8 mouse cellular contexts compared by ENCODE assay signal in the genomic region with DNA sequence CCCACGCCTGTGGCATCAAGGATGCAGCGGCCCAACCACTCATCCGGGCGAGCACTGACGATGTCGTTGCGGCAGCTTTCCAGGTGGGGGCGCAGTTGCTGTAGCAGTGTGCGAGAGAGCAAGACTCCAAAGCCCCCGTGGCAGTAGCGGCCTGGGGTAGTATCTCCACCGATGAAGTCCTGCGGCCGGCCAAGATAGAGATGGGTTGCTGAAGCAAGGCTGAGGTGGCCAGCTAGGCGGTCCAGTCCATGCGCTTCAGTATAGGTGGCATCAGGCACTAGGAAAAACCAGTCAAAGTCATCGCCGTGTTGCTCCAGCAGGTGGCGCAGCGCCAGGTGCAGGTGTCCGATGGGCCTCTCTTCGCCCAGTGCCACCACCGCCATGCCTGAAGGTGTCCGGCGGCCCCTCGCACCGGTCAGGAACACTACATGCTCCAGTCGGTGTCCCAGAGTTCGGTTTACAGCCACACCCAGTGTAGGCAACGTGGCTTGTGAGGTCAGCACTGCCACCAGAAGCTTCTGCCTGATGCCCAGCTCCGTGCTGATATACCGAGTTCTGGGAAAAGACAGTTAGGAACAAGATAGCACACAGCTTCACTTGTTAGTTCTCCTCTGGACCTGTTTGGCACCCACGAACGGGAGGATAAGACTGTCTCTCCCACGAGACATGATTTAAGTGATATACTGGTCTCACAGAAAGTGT. TPM values are rescaled to one million over a fixed set of nuclear protein-coding genes. Genes with fewer than 3 reads are reported as not detected.
A peak's percentile ranks its signal among the peaks of the same experiment; 100 is the strongest.
DNase-seq lines count a peak whose midpoint lies in the region; ATAC-seq and TF ChIP-seq lines count a peak whose summit lies in the region.

No protein-coding gene starts in this region.

- ATAC-seq in embryonic facial prominence, embryonic 13.5 days (ENCODE audit: insufficient number of reproducible peaks, insufficient read depth, low FRiP score, low TSS enrichment, low read depth) = no peak
- no peak for ATAC-seq in heart, embryonic 12.5 days (ENCODE audit: insufficient number of reproducible peaks, low FRiP score)
- ATAC-seq in kidney, postnatal 0 days (replicated peaks; ENCODE audit: low FRiP score, low read depth) = peak; percentile 3; the same call in 1 of the 2 replicates
- no peak for ATAC-seq in liver, embryonic 14.5 days (ENCODE audit: insufficient read depth)
- no peak for ATAC-seq in neural tube, embryonic 11.5 days (ENCODE audit: insufficient read depth, low FRiP score, low TSS enrichment)
- ATAC-seq in stomach, embryonic 15.5 days (ENCODE audit: insufficient read depth, low FRiP score, low read depth) = no peak

- no peak overlapping the region for H3K27ac ChIP-seq in embryonic facial prominence, embryonic 13.5 days
- no peak overlapping the region for H3K27ac ChIP-seq in heart, embryonic 12.5 days (ENCODE audit: poor library complexity, severe bottlenecking)
- no peak overlapping the region for H3K27ac ChIP-seq in kidney, postnatal 0 days
- no peak overlapping the region for H3K27ac ChIP-seq in liver, embryonic 14.5 days
- no peak overlapping the region for H3K27ac ChIP-seq in neural tube, embryonic 11.5 days (ENCODE audit: low read depth, low read length)
- H3K27ac ChIP-seq in stomach, embryonic 15.5 days = no peak overlapping the region

- TF ChIP-seq CTCF in kidney, postnatal 0 days (IDR thresholded peaks at IDR 0.05; ENCODE audit: low read depth) = peak; percentile 90
- TF ChIP-seq CTCF in liver, embryonic 14.5 days (IDR thresholded peaks at IDR 0.05; ENCODE audit: low read depth) = peak; percentile 91

- no peaks in the 10 kb centered on the region for H3K9me3 ChIP-seq in embryonic facial prominence, embryonic 13.5 days
- no peaks in the 10 kb centered on the region for H3K9me3 ChIP-seq in heart, embryonic 12.5 days (replicated peaks)
- H3K9me3 ChIP-seq in kidney, postnatal 0 days (replicated peaks; ENCODE audit: low read length) = no peaks in the 10 kb centered on the region
- H3K9me3 ChIP-seq in liver, embryonic 14.5 days (ENCODE audit: control insufficient read depth, low read length) = no peaks in the 10 kb centered on the region
- no peaks in the 10 kb centered on the region for H3K9me3 ChIP-seq in neural tube, embryonic 11.5 days (ENCODE audit: control insufficient read depth, low read length)
- H3K9me3 ChIP-seq in stomach, embryonic 15.5 days = no peaks in the 10 kb centered on the region

- H3K36me3 ChIP-seq in embryonic facial prominence, embryonic 13.5 days = peaks cover 44% of the 10 kb centered on the region
- peaks cover 43% of the 10 kb centered on the region for H3K36me3 ChIP-seq in heart, embryonic 12.5 days
- H3K36me3 ChIP-seq in kidney, postnatal 0 days (ENCODE audit: insufficient read depth, low read length) = peaks cover 22% of the 10 kb centered on the region
- H3K36me3 ChIP-seq in liver, embryonic 14.5 days (replicated peaks; ENCODE audit: control insufficient read depth, insufficient read depth, low read depth) = no peaks in the 10 kb centered on the region
- H3K36me3 ChIP-seq in neural tube, embryonic 11.5 days (ENCODE audit: control insufficient read depth, insufficient read depth, low read length) = peaks cover 10% of the 10 kb centered on the region
- peaks cover 16% of the 10 kb centered on the region for H3K36me3 ChIP-seq in stomach, embryonic 15.5 days

- H3K27me3 ChIP-seq in embryonic facial prominence, embryonic 13.5 days = peaks cover 27% of the 10 kb centered on the region
- peaks cover 67% of the 10 kb centered on the region for H3K27me3 ChIP-seq in heart, embryonic 12.5 days (replicated peaks)
- H3K27me3 ChIP-seq in kidney, postnatal 0 days (ENCODE audit: insufficient read depth, low read length) = peaks cover 13% of the 10 kb centered on the region; the same call in 1 of the 2 replicates
- peaks cover 42% of the 10 kb centered on the region for H3K27me3 ChIP-seq in liver, embryonic 14.5 days (ENCODE audit: control insufficient read depth, insufficient read depth, low read length)
- peaks cover 2% of the 10 kb centered on the region; the same call in 1 of the 2 replicates for H3K27me3 ChIP-seq in neural tube, embryonic 11.5 days (ENCODE audit: control insufficient read depth, insufficient read depth, low read length)
- H3K27me3 ChIP-seq in stomach, embryonic 15.5 days (replicated peaks) = peaks cover 19% of the 10 kb centered on the region

- peak overlapping the region; percentile 86 for H3K4me2 ChIP-seq in embryonic facial prominence, embryonic 13.5 days
- peak overlapping the region; percentile 75 for H3K4me2 ChIP-seq in heart, embryonic 12.5 days
- H3K4me2 ChIP-seq in kidney, postnatal 0 days (ENCODE audit: low read length) = peak overlapping the region; percentile 76
- H3K4me2 ChIP-seq in liver, embryonic 14.5 days (ENCODE audit: low read depth) = peak overlapping the region; percentile 90
- peak overlapping the region; percentile 89 for H3K4me2 ChIP-seq in neural tube, embryonic 11.5 days (ENCODE audit: low read depth)
- H3K4me2 ChIP-seq in stomach, embryonic 15.5 days = peak overlapping the region; percentile 80

- TF ChIP-seq EP300 in liver, embryonic 14.5 days (IDR thresholded peaks at IDR 0.05; ENCODE audit: low read depth) = no peak

- peak overlapping the region; percentile 85 for H3K4me3 ChIP-seq in embryonic facial prominence, embryonic 13.5 days
- H3K4me3 ChIP-seq in heart, embryonic 12.5 days = peak overlapping the region; percentile 72
- H3K4me3 ChIP-seq in kidney, postnatal 0 days (replicated peaks; ENCODE audit: low read depth, low read length) = no peak overlapping the region; the same call in 1 of the 2 replicates
- H3K4me3 ChIP-seq in liver, embryonic 14.5 days (ENCODE audit: insufficient read depth in 1 of 2, low read depth in 2 of 2, low read length in 2 of 2) = peak overlapping the region; percentile 1 to 10; a peak in 1 of 4 replicates
- peak overlapping the region; percentile 4; the same call in 1 of the 2 replicates for H3K4me3 ChIP-seq in neural tube, embryonic 11.5 days (ENCODE audit: low read depth, low read length)
- peak overlapping the region; percentile 80 for H3K4me3 ChIP-seq in stomach, embryonic 15.5 days (replicated peaks)

- WGBS in embryonic facial prominence, embryonic 13.5 days = 12% methylated on average over 35 of the region's 35 CpGs
- 12% methylated on average over 35 of the region's 35 CpGs for WGBS in heart, embryonic 12.5 days
- 11% methylated on average over 35 of the region's 35 CpGs for WGBS in kidney, postnatal 0 days
- 7% methylated on average over 35 of the region's 35 CpGs for WGBS in liver, embryonic 14.5 days (ENCODE audit: insufficient replicate concordance)
- 16% methylated on average over 35 of the region's 35 CpGs for WGBS in neural tube, embryonic 11.5 days
- WGBS in stomach, embryonic 15.5 days = 14% methylated on average over 35 of the region's 35 CpGs

- peak; percentile 88 to 91 for DNase-seq in B cell, adult 2 months
- peak; percentile 89 for DNase-seq in adrenal gland, postnatal 25 days
- peak; percentile 82 for DNase-seq in kidney, postnatal 0 days (ENCODE audit: low spot score)
- peak; percentile 47 to 54 (median 50) for DNase-seq in liver, embryonic 14.5 days (ENCODE audit: low read depth in 3 of 3, low spot score in 3 of 3)
- DNase-seq in neural tube, embryonic 11.5 days (ENCODE audit: low spot score) = peak; percentile 86

- H3K9ac ChIP-seq in embryonic facial prominence, embryonic 13.5 days = no peak overlapping the region
- no peak overlapping the region for H3K9ac ChIP-seq in heart, embryonic 12.5 days
- no peak overlapping the region for H3K9ac ChIP-seq in kidney, postnatal 0 days (ENCODE audit: low read depth, low read length)
- H3K9ac ChIP-seq in liver, embryonic 14.5 days (replicated peaks) = no peak overlapping the region
- no peak overlapping the region for H3K9ac ChIP-seq in neural tube, embryonic 11.5 days (ENCODE audit: low read length)
- H3K9ac ChIP-seq in stomach, embryonic 15.5 days = no peak overlapping the region

- peaks cover 30% of the 10 kb centered on the region for H3K4me1 ChIP-seq in embryonic facial prominence, embryonic 13.5 days
- peaks cover 23% of the 10 kb centered on the region for H3K4me1 ChIP-seq in heart, embryonic 12.5 days (replicated peaks)
- peaks cover 7% of the 10 kb centered on the region for H3K4me1 ChIP-seq in kidney, postnatal 0 days (replicated peaks; ENCODE audit: insufficient read depth, low read length)
- peaks cover 7 to 9% of the 10 kb centered on the region in 2 experiments for H3K4me1 ChIP-seq in liver, embryonic 14.5 days (replicated peaks; ENCODE audit: control insufficient read depth in 2 of 2, insufficient read depth in 2 of 2, low read length in 1 of 2)
- peaks cover 17% of the 10 kb centered on the region for H3K4me1 ChIP-seq in neural tube, embryonic 11.5 days (ENCODE audit: control insufficient read depth, insufficient read depth, low read length)
- peaks cover 24% of the 10 kb centered on the region for H3K4me1 ChIP-seq in stomach, embryonic 15.5 days

RNA-seq across cellular contexts. Expression of a gene that starts 1.7 kb away (rescaled TPM):
- total RNA-seq in adrenal gland, postnatal 25 days (2021) = 46.9 and 50.1 TPM in 2 replicates
- 30.6 and 31.5 TPM in 2 replicates for polyA plus RNA-seq in embryonic facial prominence, embryonic 13.5 days (2015; fragmentation: Nextera tagmentation; extraction: Ambion mirVana)
- polyA plus RNA-seq in heart, embryonic 12.5 days (2016; fragmentation: Nextera tagmentation; extraction: Ambion mirVana) = 35.2 and 37.8 TPM in 2 replicates
- 37.1 and 38.3 TPM in 2 replicates for polyA plus RNA-seq in kidney, postnatal 0 days (2015; fragmentation: Nextera tagmentation; extraction: Ambion mirVana)
- polyA plus RNA-seq in liver, embryonic 14.5 days (2012; rRNA removed) = 5.0 and 5.2 TPM in 2 replicates
- 2.8 and 3.6 TPM in 2 replicates for polyA plus RNA-seq in liver, embryonic 14.5 days (2014; fragmentation: Nextera tagmentation; extraction: Ambion mirVana)
- polyA plus RNA-seq in neural tube, embryonic 11.5 days (2014; fragmentation: Nextera tagmentation; extraction: Ambion mirVana) = 27.1 and 27.2 TPM in 2 replicates
- polyA plus RNA-seq in stomach, embryonic 15.5 days (2015; fragmentation: Nextera tagmentation; extraction: Ambion mirVana) = 40.9 and 41.9 TPM in 2 replicates

RNA-seq across cellular contexts. Expression of a gene that starts 1.9 kb away (rescaled TPM):
- total RNA-seq in adrenal gland, postnatal 25 days (2021) = 2.8 and 4.1 TPM in 2 replicates
- 1.1 and 1.5 TPM in 2 replicates for polyA plus RNA-seq in embryonic facial prominence, embryonic 13.5 days (2015; fragmentation: Nextera tagmentation; extraction: Ambion mirVana)
- polyA plus RNA-seq in heart, embryonic 12.5 days (2016; fragmentation: Nextera tagmentation; extraction: Ambion mirVana) = 0.41 and 0.49 TPM in 2 replicates
- 0.61 and 1.3 TPM in 2 replicates for polyA plus RNA-seq in kidney, postnatal 0 days (2015; fragmentation: Nextera tagmentation; extraction: Ambion mirVana)
- 0.13 and 0.18 TPM in 2 replicates for polyA plus RNA-seq in liver, embryonic 14.5 days (2012; rRNA removed)
- polyA plus RNA-seq in liver, embryonic 14.5 days (2014; fragmentation: Nextera tagmentation; extraction: Ambion mirVana) = 0.09 TPM in 1 of 2 replicates, not detected in the other
- 12.3 and 13.7 TPM in 2 replicates for polyA plus RNA-seq in neural tube, embryonic 11.5 days (2014; fragmentation: Nextera tagmentation; extraction: Ambion mirVana)
- 2.3 and 2.7 TPM in 2 replicates for polyA plus RNA-seq in stomach, embryonic 15.5 days (2015; fragmentation: Nextera tagmentation; extraction: Ambion mirVana)

RNA-seq across cellular contexts. Expression of a gene that starts 27.2 kb away (rescaled TPM):
- 4.8 and 6.9 TPM in 2 replicates for total RNA-seq in adrenal gland, postnatal 25 days (2021)
- polyA plus RNA-seq in embryonic facial prominence, embryonic 13.5 days (2015; fragmentation: Nextera tagmentation; extraction: Ambion mirVana) = 0.30 and 0.45 TPM in 2 replicates
- 0.24 and 0.33 TPM in 2 replicates for polyA plus RNA-seq in heart, embryonic 12.5 days (2016; fragmentation: Nextera tagmentation; extraction: Ambion mirVana)
- 0.40 and 0.45 TPM in 2 replicates for polyA plus RNA-seq in kidney, postnatal 0 days (2015; fragmentation: Nextera tagmentation; extraction: Ambion mirVana)
- polyA plus RNA-seq in liver, embryonic 14.5 days (2012; rRNA removed) = 0.03 TPM in 2 replicates
- not detected in 2 replicates for polyA plus RNA-seq in liver, embryonic 14.5 days (2014; fragmentation: Nextera tagmentation; extraction: Ambion mirVana)
- polyA plus RNA-seq in neural tube, embryonic 11.5 days (2014; fragmentation: Nextera tagmentation; extraction: Ambion mirVana) = 2.3 and 2.9 TPM in 2 replicates
- polyA plus RNA-seq in stomach, embryonic 15.5 days (2015; fragmentation: Nextera tagmentation; extraction: Ambion mirVana) = 2.0 and 2.1 TPM in 2 replicates

RNA-seq across cellular contexts. Expression of a gene that starts 28.8 kb away (rescaled TPM):
- 83.1 and 107 TPM in 2 replicates for total RNA-seq in adrenal gland, postnatal 25 days (2021)
- polyA plus RNA-seq in embryonic facial prominence, embryonic 13.5 days (2015; fragmentation: Nextera tagmentation; extraction: Ambion mirVana) = 62.3 and 67.1 TPM in 2 replicates
- 137 and 147 TPM in 2 replicates for polyA plus RNA-seq in heart, embryonic 12.5 days (2016; fragmentation: Nextera tagmentation; extraction: Ambion mirVana)
- polyA plus RNA-seq in kidney, postnatal 0 days (2015; fragmentation: Nextera tagmentation; extraction: Ambion mirVana) = 35.0 and 42.6 TPM in 2 replicates
- 7.7 and 9.7 TPM in 2 replicates for polyA plus RNA-seq in liver, embryonic 14.5 days (2012; rRNA removed)
- 5.3 and 6.8 TPM in 2 replicates for polyA plus RNA-seq in liver, embryonic 14.5 days (2014; fragmentation: Nextera tagmentation; extraction: Ambion mirVana)
- polyA plus RNA-seq in neural tube, embryonic 11.5 days (2014; fragmentation: Nextera tagmentation; extraction: Ambion mirVana) = 44.8 and 48.3 TPM in 2 replicates
- polyA plus RNA-seq in stomach, embryonic 15.5 days (2015; fragmentation: Nextera tagmentation; extraction: Ambion mirVana) = 75.1 and 84.0 TPM in 2 replicates

RNA-seq across cellular contexts. Expression of a gene that starts 29.5 kb away (rescaled TPM):
- 42.4 and 44.1 TPM in 2 replicates for total RNA-seq in adrenal gland, postnatal 25 days (2021)
- polyA plus RNA-seq in embryonic facial prominence, embryonic 13.5 days (2015; fragmentation: Nextera tagmentation; extraction: Ambion mirVana) = 12.3 and 13.2 TPM in 2 replicates
- 7.5 and 9.2 TPM in 2 replicates for polyA plus RNA-seq in heart, embryonic 12.5 days (2016; fragmentation: Nextera tagmentation; extraction: Ambion mirVana)
- 2.8 and 3.5 TPM in 2 replicates for polyA plus RNA-seq in kidney, postnatal 0 days (2015; fragmentation: Nextera tagmentation; extraction: Ambion mirVana)
- 1.3 and 1.8 TPM in 2 replicates for polyA plus RNA-seq in liver, embryonic 14.5 days (2012; rRNA removed)
- polyA plus RNA-seq in liver, embryonic 14.5 days (2014; fragmentation: Nextera tagmentation; extraction: Ambion mirVana) = 0.17 and 0.28 TPM in 2 replicates
- polyA plus RNA-seq in neural tube, embryonic 11.5 days (2014; fragmentation: Nextera tagmentation; extraction: Ambion mirVana) = 2.3 and 2.6 TPM in 2 replicates
- polyA plus RNA-seq in stomach, embryonic 15.5 days (2015; fragmentation: Nextera tagmentation; extraction: Ambion mirVana) = 8.0 and 9.6 TPM in 2 replicates
